Mouse (Mus musculus) myocyte (in vitro differentiated cells): ENCODE measurements around the gene Cd81. TPM values are rescaled to one million over a fixed set of nuclear protein-coding genes. Genes with fewer than 3 reads are reported as not detected.

Experiments used
- H3K27me3 ChIP-seq: one replicate; pipeline ENCODE4 v1.6.1; 2011; ENCODE audit not compliant: control insufficient read depth, insufficient read depth, insufficient read length
- H3K36me3 ChIP-seq: one replicate; pipeline ENCODE4 v1.6.1; 2011; ENCODE audit not compliant: control insufficient read depth, insufficient read depth
- H3K4me2 ChIP-seq: one replicate; pipeline ENCODE4 v1.6.1; 2011; ENCODE audit warnings: low read depth, control low read depth
- H3K4me3 ChIP-seq: one replicate; pipeline ENCODE4 v1.5.1; 2011; ENCODE audit warnings: mild to moderate bottlenecking, control low read depth, moderate library complexity
- H3K79me2 ChIP-seq: one replicate; pipeline ENCODE4 v1.6.1; 2011; ENCODE audit not compliant: control insufficient read depth, insufficient read depth
- H3ac ChIP-seq: one replicate; pipeline ENCODE4 v1.6.1; 2011; ENCODE audit not compliant: control insufficient read depth, insufficient read length
- CEBPB ChIP-seq: IDR thresholded peaks from 2 replicates; pipeline ENCODE4 v1.6.1; 2011; ENCODE audit warnings: mild to moderate bottlenecking, moderate library complexity; ENCODE audit not compliant: poor library complexity, insufficient read depth, severe bottlenecking
- E2F4 ChIP-seq: IDR thresholded peaks from one replicate; pipeline ENCODE4 v1.6.1; 2011; ENCODE audit warnings: mild to moderate bottlenecking, control low read depth, moderate library complexity; ENCODE audit not compliant: insufficient read depth
- MAX ChIP-seq: IDR thresholded peaks from one replicate; pipeline ENCODE4 v1.6.1; 2011; ENCODE audit warnings: low read depth, mild to moderate bottlenecking, control low read depth
- MYOD1 ChIP-seq, 3 experiments: IDR thresholded peaks; one replicate each; pipeline ENCODE4 v1.6.1; 2011; ENCODE audit warnings: control low read depth in 2 of 3, low read depth in 2 of 3, mild to moderate bottlenecking in 2 of 3, moderate library complexity in 1 of 3; ENCODE audit not compliant: insufficient read length in 2 of 3, control insufficient read depth in 1 of 3
- MYOG ChIP-seq, 3 experiments: IDR thresholded peaks; one replicate each; pipeline ENCODE4 v1.6.1; 2011; ENCODE audit warnings: control low read depth in 2 of 3, low read depth in 2 of 3, mild to moderate bottlenecking in 2 of 3; ENCODE audit not compliant: insufficient read length in 2 of 3, control insufficient read depth in 1 of 3, insufficient read depth in 1 of 3
- POLR2A ChIP-seq: IDR thresholded peaks from one replicate; pipeline ENCODE4 v1.6.1; 2011; ENCODE audit warnings: low read depth, mild to moderate bottlenecking, control low read depth, moderate library complexity; ENCODE audit not compliant: insufficient read length
- POLR2AphosphoS2 ChIP-seq: IDR thresholded peaks from one replicate; pipeline ENCODE4 v1.6.1; 2011; ENCODE audit warnings: low read depth, control low read depth; ENCODE audit not compliant: insufficient read length
- REST ChIP-seq: IDR thresholded peaks from one replicate; pipeline ENCODE4 v1.6.1; 2011; ENCODE audit warnings: mild to moderate bottlenecking, control low read depth, moderate library complexity; ENCODE audit not compliant: insufficient read depth, insufficient read length
- SRF ChIP-seq: IDR thresholded peaks from one replicate; pipeline ENCODE4 v1.6.1; 2011; ENCODE audit warnings: low read depth; ENCODE audit not compliant: control insufficient read depth, insufficient read length
- TCF12 ChIP-seq: IDR thresholded peaks from one replicate; pipeline ENCODE4 v1.6.1; 2011; ENCODE audit warnings: mild to moderate bottlenecking, control low read depth; ENCODE audit not compliant: poor library complexity, insufficient read depth, severe bottlenecking
- TCF3 ChIP-seq: IDR thresholded peaks from one replicate; pipeline ENCODE4 v1.6.1; 2011; ENCODE audit warnings: low read depth, control low read depth; ENCODE audit not compliant: insufficient read length
- USF1 ChIP-seq: IDR thresholded peaks from one replicate; pipeline ENCODE4 v1.6.1; 2011; ENCODE audit warnings: low read depth, mild to moderate bottlenecking, control low read depth, moderate library complexity
- polyA plus RNA-seq: library from polyadenylated mRNA; unstranded; fragments of >200 nt; fragmentation: generic; extraction: Trizol; gene quantifications from one replicate; pipeline ENCODE4 v1.2.1, GENCODE M21; 2012; ENCODE audit warnings: missing spikeins

Gene Cd81
- polyA plus RNA-seq, 1 experiment = 744 TPM

GRCm38 (mm10) chr7:143058221-143058697, 5.7 kb downstream of the Cd81 start:
- TF ChIP-seq E2F4 (no peak), POLR2A (no peak), MYOG (IDR thresholded peaks at IDR 0.05; ENCODE audit: control insufficient read depth in 1 of 3, insufficient read depth in 1 of 3, insufficient read length in 2 of 3, low read depth in 2 of 3) (peak in 1 of 3 experiments; percentile 43), TCF3 (no peak)
- no peaks in the 10 kb centered on the region for H3K27me3 ChIP-seq
- peaks cover 34% of the 10 kb centered on the region for H3K36me3 ChIP-seq
- peak overlapping the region; percentile 99 for H3K4me2 ChIP-seq
- H3ac ChIP-seq = no peak overlapping the region
- no peak overlapping the region for H3K4me3 ChIP-seq
- H3K79me2 ChIP-seq = peaks cover 88% of the 10 kb centered on the region

- peak overlapping the region; percentile 99 for H3K4me2 ChIP-seq
- TF ChIP-seq REST = no peak
- TF ChIP-seq TCF12 = peak; percentile 14
- no peak for TF ChIP-seq CEBPB
- TF ChIP-seq USF1 = no peak
- TF ChIP-seq MYOD1 (IDR thresholded peaks at IDR 0.05; ENCODE audit: control insufficient read depth in 1 of 3, insufficient read length in 2 of 3, low read depth in 2 of 3) = peak in 1 of 3 experiments; percentile 66
- TF ChIP-seq TCF3 = no peak
- TF ChIP-seq MAX = no peak
- no peak for TF ChIP-seq E2F4
- peak in 2 of 3 experiments; percentile 14 to 78 for TF ChIP-seq MYOG (IDR thresholded peaks at IDR 0.05; ENCODE audit: control insufficient read depth in 1 of 3, insufficient read depth in 1 of 3, insufficient read length in 2 of 3, low read depth in 2 of 3)
- peak; percentile 11 for TF ChIP-seq POLR2A
- TF ChIP-seq SRF = no peak
- TF ChIP-seq POLR2AphosphoS2 = peak; percentile 18
These were observed 6.8 kb downstream of the Cd81 start for GRCm38 (mm10) chr7:143059202-143059870.

GRCm38 (mm10) chr7:143062704-143063103, 10.2 kb downstream of the Cd81 start:
- TF ChIP-seq MYOG (IDR thresholded peaks at IDR 0.05; ENCODE audit: control insufficient read depth in 1 of 3, insufficient read depth in 1 of 3, insufficient read length in 2 of 3, low read depth in 2 of 3) = peak; percentile 64 to 93 (median 74)
- TF ChIP-seq CEBPB = no peak
- peak; percentile 53 for TF ChIP-seq TCF12
- no peak for TF ChIP-seq E2F4
- peak; percentile 87 for TF ChIP-seq SRF
- TF ChIP-seq REST = no peak
- peak; percentile 44 for TF ChIP-seq POLR2AphosphoS2
- TF ChIP-seq MYOD1 (IDR thresholded peaks at IDR 0.05; ENCODE audit: control insufficient read depth in 1 of 3, insufficient read length in 2 of 3, low read depth in 2 of 3) = peak; percentile 30 to 94 (median 77)
- no peak for TF ChIP-seq POLR2A
- no peak for TF ChIP-seq USF1
- peak; percentile 28 for TF ChIP-seq TCF3
- H3K4me3 ChIP-seq = no peak overlapping the region
- peaks cover 43% of the 10 kb centered on the region for H3K79me2 ChIP-seq
- no peak overlapping the region for H3ac ChIP-seq
- H3K4me2 ChIP-seq = peak overlapping the region; percentile 53
- peaks cover 72% of the 10 kb centered on the region for H3K36me3 ChIP-seq
- no peaks in the 10 kb centered on the region for H3K27me3 ChIP-seq

More at GRCm38 (mm10) chr7:143059202-143059870, 6.8 kb downstream of the Cd81 start:
- Histone ChIP-seq H3ac (no peak overlapping the region), H3K79me2 (peaks cover 77% of the 10 kb centered on the region), H3K4me3 (no peak overlapping the region), H3K27me3 (no peaks in the 10 kb centered on the region), H3K36me3 (peaks cover 44% of the 10 kb centered on the region)

GRCm38 (mm10) chr7:143064226-143064625, 11.7 kb downstream of the Cd81 start:
- Histone ChIP-seq H3K4me2 (no peak overlapping the region), H3K79me2 (peaks cover 28% of the 10 kb centered on the region), H3K27me3 (no peaks in the 10 kb centered on the region), H3K36me3 (peaks cover 83% of the 10 kb centered on the region), H3ac (no peak overlapping the region), H3K4me3 (no peak overlapping the region)
- no peak for TF ChIP-seq MAX
- no peak for TF ChIP-seq MYOD1 (IDR thresholded peaks at IDR 0.05; ENCODE audit: control insufficient read depth in 1 of 3, insufficient read length in 2 of 3, low read depth in 2 of 3)
- peak; percentile 21 for TF ChIP-seq POLR2A
- TF ChIP-seq TCF3 = no peak

- Histone ChIP-seq H3K4me2 (no peak overlapping the region), H3K4me3 (no peak overlapping the region), H3K36me3 (peaks cover 75% of the 10 kb centered on the region), H3K79me2 (peaks cover 26% of the 10 kb centered on the region), H3ac (no peak overlapping the region), H3K27me3 (no peaks in the 10 kb centered on the region)
- TF ChIP-seq USF1 (no peak), POLR2AphosphoS2 (no peak), TCF3 (no peak), MYOG (IDR thresholded peaks at IDR 0.05; ENCODE audit: control insufficient read depth in 1 of 3, insufficient read depth in 1 of 3, insufficient read length in 2 of 3, low read depth in 2 of 3) (no peak), POLR2A (no peak), E2F4 (no peak), TCF12 (no peak), CEBPB (no peak), MYOD1 (IDR thresholded peaks at IDR 0.05; ENCODE audit: control insufficient read depth in 1 of 3, insufficient read length in 2 of 3, low read depth in 2 of 3) (no peak)
These were observed 13.2 kb downstream of the Cd81 start for GRCm38 (mm10) chr7:143065692-143066091.
